Mouse (Mus musculus): ENCODE results near the gene Slc9a1.

DNA sequence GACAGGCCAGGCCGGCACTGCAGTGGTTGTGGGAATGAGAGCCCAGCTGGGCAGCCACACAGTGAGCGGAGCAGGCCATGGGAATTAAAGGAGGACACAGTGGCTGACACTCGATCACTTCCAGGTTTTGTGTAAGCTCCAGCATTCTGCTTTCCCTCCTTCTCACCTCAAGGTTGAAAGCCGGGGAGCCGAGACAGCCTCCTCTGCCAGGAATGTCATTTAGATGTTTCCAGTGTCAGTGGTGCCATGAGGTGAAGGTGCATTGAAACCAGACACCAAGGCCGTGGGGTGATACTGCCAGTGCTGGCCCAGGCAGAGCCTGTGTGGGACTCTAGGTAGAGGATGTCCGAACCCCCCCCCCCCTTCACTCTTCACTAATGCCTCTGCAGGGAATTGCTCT, 30.6 kb downstream of the Slc9a1 start:
- TF ChIP-seq POLR2A (IDR thresholded peaks at IDR 0.05; ENCODE audit: borderline replicate concordance, insufficient read depth, low read length) (no peak), CTCF (IDR thresholded peaks at IDR 0.05; ENCODE audit: borderline replicate concordance, insufficient read depth, low read depth, low read length) (no peak)
